Mouse (Mus musculus): ENCODE results near the gene Eomes. TPM values are rescaled to one million over a fixed set of nuclear protein-coding genes. Genes with fewer than 3 reads are reported as not detected.
A peak's percentile ranks its signal among the peaks of the same experiment; 100 is the strongest.

Gene Eomes
- polyA plus RNA-seq (2015; fragmentation: Nextera tagmentation; extraction: Ambion mirVana): 24.4 and 30.7 TPM in 2 replicates

DNA sequence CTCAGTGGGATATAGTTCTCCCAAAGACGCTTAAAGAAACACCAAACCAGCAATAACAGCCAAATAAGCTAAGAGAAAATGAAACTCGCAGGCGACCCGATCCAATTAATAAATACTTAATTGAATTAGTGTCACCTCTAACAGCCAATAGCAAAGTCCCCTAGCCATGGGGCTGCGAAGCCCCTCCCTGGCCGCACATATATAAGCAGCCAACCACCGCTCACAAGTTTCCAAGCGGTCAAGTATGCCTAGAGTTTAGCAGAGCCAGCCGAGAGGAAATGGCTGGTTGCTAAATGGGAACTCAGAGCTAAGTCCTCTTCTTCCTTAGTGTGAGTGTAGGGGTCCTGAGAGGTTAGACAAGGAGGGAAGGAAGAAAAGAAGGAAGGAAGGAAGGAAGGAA is at the start of gene Eomes:
Gene Eomes, plus strand, starts transcription at position 252 of the 400 bp plus-strand sequence.
- H3K9ac ChIP-seq: peak within 1 kb of the TSS; percentile 73
- peak; percentile 50; the same call in 1 of the 2 replicates for ATAC-seq
- WGBS: 2% methylated on average over 9 of the region's 9 CpGs

DNA sequence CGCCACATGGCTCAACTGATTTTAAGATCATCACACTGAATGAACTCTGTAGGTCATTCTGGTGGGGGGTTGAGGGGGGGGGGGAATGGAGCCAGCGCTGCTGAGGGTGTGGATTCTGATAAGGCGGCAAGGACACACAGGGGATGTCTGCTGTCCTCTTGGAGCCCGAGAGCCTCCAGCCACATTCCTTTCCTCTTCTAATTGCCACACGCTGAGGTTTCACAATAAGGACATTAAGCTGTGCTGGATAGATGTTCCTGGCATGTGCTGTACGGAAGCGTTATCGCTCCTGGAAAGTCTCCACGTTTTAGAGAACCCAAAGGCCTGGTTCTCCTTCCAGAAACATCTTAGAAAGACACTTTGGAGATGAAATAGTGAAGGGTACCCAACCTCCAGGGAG is 33.2 kb upstream of the Eomes start:
- peaks cover 9% of the 10 kb centered on the region; the same call in 1 of the 2 replicates for H3K4me1 ChIP-seq
- no peaks in the 10 kb centered on the region for H3K36me3 ChIP-seq (ENCODE audit: poor library complexity, severe bottlenecking)
- ATAC-seq: no peak
- H3K9ac ChIP-seq: no peak overlapping the region
- 22% methylated on average over 9 of the region's 9 CpGs for WGBS
- no peak overlapping the region for H3K27ac ChIP-seq
- H3K9me3 ChIP-seq (replicated peaks): no peaks in the 10 kb centered on the region
- 0 out of 2 replicates have a peak, but pooled peaks cover 5% of the 10 kb centered on the region for H3K27me3 ChIP-seq
- no peak overlapping the region for H3K4me3 ChIP-seq
- no peak overlapping the region for H3K4me2 ChIP-seq

More for the DNA sequence above, at the start of gene Eomes:
- Histone ChIP-seq H3K4me2 (peak within 1 kb of the TSS; percentile 68), H3K27ac (peak within 1 kb of the TSS; percentile 82), H3K9me3 (replicated peaks) (no peaks in the 10 kb centered on the region), H3K36me3 (ENCODE audit: poor library complexity, severe bottlenecking) (no peaks in the 10 kb centered on the region), H3K27me3 (peaks cover 83% of the 10 kb centered on the region), H3K4me3 (peak within 1 kb of the TSS; percentile 56), H3K4me1 (peaks cover 41% of the 10 kb centered on the region)

DNA sequence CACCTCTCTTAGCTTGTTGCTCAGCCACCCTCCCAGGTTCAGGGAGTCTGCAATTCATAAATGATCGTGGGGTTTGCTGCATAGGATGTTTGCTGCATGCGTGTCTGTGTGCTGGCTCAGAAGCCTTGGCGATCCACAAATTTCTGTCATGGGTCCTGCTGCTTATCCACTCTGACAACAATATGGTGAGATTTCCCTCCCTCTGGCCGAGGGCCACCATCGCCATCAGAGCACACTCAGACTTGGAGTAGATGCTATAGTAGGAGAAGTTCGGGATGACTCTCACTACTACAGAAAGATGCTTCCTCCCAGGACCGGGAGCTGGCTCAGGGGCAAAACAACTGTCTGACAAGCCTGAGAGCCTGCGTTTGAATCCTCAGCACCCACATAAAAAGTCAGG is 28.7 kb upstream of the Eomes start:
- Histone ChIP-seq H3K27me3 (0 out of 2 replicates have a peak, but pooled peaks cover 5% of the 10 kb centered on the region), H3K27ac (no peak overlapping the region), H3K4me1 (peaks cover 9% of the 10 kb centered on the region; the same call in 1 of the 2 replicates), H3K4me3 (no peak overlapping the region), H3K4me2 (no peak overlapping the region), H3K9me3 (replicated peaks) (no peaks in the 10 kb centered on the region), H3K9ac (no peak overlapping the region), H3K36me3 (ENCODE audit: poor library complexity, severe bottlenecking) (no peaks in the 10 kb centered on the region)
- ATAC-seq: no peak
- WGBS: 87% methylated on average over 8 of the region's 8 CpGs

DNA sequence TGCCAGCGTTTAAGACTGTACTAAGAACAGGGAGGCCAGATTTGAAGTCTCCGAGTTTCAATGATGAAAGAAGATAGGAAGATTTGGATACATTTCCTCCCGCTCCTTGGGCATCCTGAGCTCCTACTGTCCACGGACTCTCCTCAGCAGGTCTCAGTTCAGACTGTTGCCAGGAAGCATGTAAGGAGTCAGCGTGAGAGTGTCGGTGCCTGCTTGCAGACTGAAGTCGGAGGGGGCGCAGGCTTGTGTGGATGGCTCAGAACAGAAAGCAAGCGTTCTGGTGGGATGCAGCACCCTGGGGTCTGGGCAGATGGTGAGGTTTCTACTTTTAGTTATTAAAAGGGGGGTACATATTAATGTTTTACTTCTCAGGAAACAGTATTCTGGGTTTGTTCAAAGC is 24.6 kb upstream of the Eomes start:
- ATAC-seq: no peak
- H3K9me3 ChIP-seq (replicated peaks): no peaks in the 10 kb centered on the region
- no peak overlapping the region for H3K4me2 ChIP-seq
- no peak overlapping the region for H3K27ac ChIP-seq
- no peaks in the 10 kb centered on the region for H3K36me3 ChIP-seq (ENCODE audit: poor library complexity, severe bottlenecking)
- WGBS: 46% methylated on average over 9 of the region's 9 CpGs
- H3K4me1 ChIP-seq: peaks cover 5% of the 10 kb centered on the region; the same call in 1 of the 2 replicates
- no peak overlapping the region for H3K4me3 ChIP-seq
- H3K9ac ChIP-seq: no peak overlapping the region
- H3K27me3 ChIP-seq: no peaks in the 10 kb centered on the region

DNA sequence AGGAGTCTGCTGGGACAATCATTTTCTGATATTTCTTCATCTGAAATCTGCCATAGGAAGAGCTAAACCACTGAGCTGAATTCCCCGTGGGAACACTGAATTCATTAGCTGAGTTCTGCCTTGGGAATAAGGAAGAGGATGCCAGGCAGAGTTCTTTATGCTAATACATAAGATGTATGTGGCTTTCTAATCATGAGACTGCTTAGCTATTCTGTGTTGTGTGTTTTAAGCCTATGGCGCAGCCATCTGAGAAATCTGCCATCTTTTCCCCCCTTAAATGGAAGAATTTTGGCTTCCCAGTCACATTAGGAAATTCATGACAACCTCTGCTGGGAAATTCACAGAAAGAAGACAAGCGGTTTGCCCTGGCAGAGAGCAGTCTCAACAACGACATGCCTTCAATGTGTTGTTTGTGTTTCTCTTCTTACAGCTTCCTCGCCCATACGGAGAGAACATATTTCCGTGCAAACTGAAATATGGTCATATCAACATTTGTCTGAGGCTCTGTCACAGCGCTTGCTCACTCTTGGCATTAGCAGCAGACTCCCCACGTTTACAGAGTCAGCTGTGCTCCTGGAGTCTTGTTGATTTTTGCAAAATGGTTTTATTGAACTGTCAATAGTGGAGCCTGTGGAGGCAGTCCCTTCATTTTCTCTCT is 22.7 kb upstream of the Eomes start:
- no peak overlapping the region for H3K4me3 ChIP-seq
- no peak overlapping the region for H3K27ac ChIP-seq
- H3K27me3 ChIP-seq: no peaks in the 10 kb centered on the region
- peaks cover 5% of the 10 kb centered on the region; the same call in 1 of the 2 replicates for H3K4me1 ChIP-seq
- H3K9me3 ChIP-seq (replicated peaks): no peaks in the 10 kb centered on the region
- H3K36me3 ChIP-seq (ENCODE audit: poor library complexity, severe bottlenecking): no peaks in the 10 kb centered on the region
- ATAC-seq: peak; percentile 86; the same call in 1 of the 2 replicates
- H3K4me2 ChIP-seq: no peak overlapping the region
- 66% methylated on average over 9 of the region's 9 CpGs for WGBS
- H3K9ac ChIP-seq: no peak overlapping the region

DNA sequence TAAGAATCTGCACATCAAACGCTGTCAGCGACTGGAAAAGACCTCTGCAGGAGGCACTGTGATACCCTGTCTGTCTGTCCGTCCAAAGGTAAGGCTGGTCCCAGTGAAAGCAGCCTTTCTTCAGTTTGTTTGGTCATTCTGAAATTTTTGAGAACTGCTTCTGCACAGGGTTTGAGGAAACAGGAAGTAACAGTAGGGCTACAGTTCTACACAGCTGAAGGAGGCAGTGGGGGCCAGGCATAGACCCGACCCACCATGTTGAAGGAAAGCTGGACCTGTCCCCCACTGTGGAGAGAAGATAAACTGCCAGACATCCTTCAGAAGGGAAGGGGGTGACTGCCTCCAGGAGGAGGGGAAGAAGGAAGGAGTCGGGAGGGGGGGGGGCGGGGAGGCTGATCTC is 21.6 kb upstream of the Eomes start:
- Histone ChIP-seq H3K36me3 (ENCODE audit: poor library complexity, severe bottlenecking) (no peaks in the 10 kb centered on the region), H3K9me3 (replicated peaks) (no peaks in the 10 kb centered on the region), H3K27me3 (no peaks in the 10 kb centered on the region), H3K27ac (no peak overlapping the region), H3K9ac (no peak overlapping the region), H3K4me3 (no peak overlapping the region), H3K4me2 (no peak overlapping the region), H3K4me1 (peaks cover 5% of the 10 kb centered on the region; the same call in 1 of the 2 replicates)
- no peak for ATAC-seq
- WGBS: 54% methylated on average over 6 of the region's 6 CpGs

DNA sequence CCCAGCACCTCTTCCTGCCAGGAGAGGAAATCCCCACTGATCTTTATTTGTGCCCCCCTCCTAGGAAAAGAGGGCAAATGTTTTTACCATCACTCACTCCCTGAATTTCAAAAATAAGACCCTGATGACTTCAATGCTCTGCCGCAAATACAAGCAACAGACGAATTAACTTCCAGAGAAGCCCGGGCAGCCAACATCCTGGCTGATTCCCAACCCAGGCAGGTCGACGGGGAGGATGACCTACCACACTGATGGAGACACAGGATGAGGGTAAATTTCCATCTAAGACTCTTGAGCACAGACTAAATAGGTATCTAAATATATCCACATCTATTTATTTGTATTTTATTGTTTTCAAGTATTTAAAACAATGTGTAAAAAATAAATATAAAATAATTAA is 20.0 kb upstream of the Eomes start:
- no peak overlapping the region for H3K4me3 ChIP-seq

DNA sequence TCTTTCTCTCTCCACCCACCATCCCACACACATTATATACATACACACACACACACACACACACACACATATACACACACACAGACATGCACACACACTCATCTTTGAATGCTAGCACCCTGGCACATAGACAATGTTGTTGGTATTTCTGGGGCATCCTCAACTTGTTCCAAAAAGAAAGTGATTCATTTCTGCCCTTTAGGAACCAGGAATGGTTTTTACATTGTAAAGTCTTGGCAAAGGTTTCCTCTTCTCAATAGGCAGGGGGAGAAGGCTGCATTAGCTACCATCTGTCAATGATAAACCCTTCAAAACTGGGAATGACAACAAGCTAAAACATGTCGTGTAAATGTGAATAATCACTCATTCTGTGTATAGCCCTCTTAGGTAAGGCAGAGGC is 14.0 kb upstream of the Eomes start:
- ATAC-seq: no peak

More for the DNA sequence above, 20.0 kb upstream of the Eomes start:
- no peaks in the 10 kb centered on the region for H3K27me3 ChIP-seq
- no peaks in the 10 kb centered on the region for H3K36me3 ChIP-seq (ENCODE audit: poor library complexity, severe bottlenecking)
- no peaks in the 10 kb centered on the region for H3K9me3 ChIP-seq (replicated peaks)
- H3K9ac ChIP-seq: no peak overlapping the region
- H3K27ac ChIP-seq: no peak overlapping the region
- WGBS: 38% methylated on average over 5 of the region's 5 CpGs
- H3K4me1 ChIP-seq: peaks cover 5% of the 10 kb centered on the region; the same call in 1 of the 2 replicates
- ATAC-seq: no peak
- H3K4me2 ChIP-seq: no peak overlapping the region

DNA sequence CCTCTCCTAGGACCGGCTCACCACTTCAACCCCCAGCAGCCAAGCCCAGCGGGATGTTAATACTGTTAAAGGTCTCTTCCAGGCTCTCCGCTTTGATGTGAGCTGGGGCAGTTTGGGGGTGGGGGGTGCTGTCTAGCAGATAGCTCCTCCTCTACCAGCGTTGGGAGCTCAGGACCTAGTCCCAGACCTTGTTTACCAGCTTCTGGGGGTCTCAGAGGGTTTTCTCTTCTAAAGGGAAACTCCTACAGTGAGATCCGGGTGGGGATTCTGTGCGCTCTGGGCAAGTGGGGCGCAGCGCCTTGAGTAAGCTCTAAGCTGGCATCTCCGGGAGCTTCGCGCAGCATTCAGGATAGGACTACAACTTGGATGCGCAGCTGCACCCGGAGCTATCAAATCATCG is 9.7 kb upstream of the Eomes start:
- Histone ChIP-seq H3K9ac (no peak overlapping the region), H3K4me1 (peaks cover 14% of the 10 kb centered on the region), H3K27ac (no peak overlapping the region), H3K36me3 (ENCODE audit: poor library complexity, severe bottlenecking) (no peaks in the 10 kb centered on the region), H3K4me2 (peak overlapping the region; percentile 28), H3K27me3 (peaks cover 72% of the 10 kb centered on the region), H3K9me3 (replicated peaks) (no peaks in the 10 kb centered on the region), H3K4me3 (no peak overlapping the region)
- 3% methylated on average over 14 of the region's 14 CpGs for WGBS
- no peak for ATAC-seq

More for the DNA sequence above, 14.0 kb upstream of the Eomes start:
- H3K36me3 ChIP-seq (ENCODE audit: poor library complexity, severe bottlenecking): no peaks in the 10 kb centered on the region
- peaks cover 9% of the 10 kb centered on the region for H3K4me1 ChIP-seq
- peaks cover 31% of the 10 kb centered on the region for H3K27me3 ChIP-seq
- no peak overlapping the region for H3K27ac ChIP-seq
- no peak overlapping the region for H3K4me3 ChIP-seq
- H3K4me2 ChIP-seq: no peak overlapping the region
- 51% methylated on average over 1 of the region's 1 CpGs for WGBS
- no peaks in the 10 kb centered on the region for H3K9me3 ChIP-seq (replicated peaks)
- H3K9ac ChIP-seq: no peak overlapping the region

DNA sequence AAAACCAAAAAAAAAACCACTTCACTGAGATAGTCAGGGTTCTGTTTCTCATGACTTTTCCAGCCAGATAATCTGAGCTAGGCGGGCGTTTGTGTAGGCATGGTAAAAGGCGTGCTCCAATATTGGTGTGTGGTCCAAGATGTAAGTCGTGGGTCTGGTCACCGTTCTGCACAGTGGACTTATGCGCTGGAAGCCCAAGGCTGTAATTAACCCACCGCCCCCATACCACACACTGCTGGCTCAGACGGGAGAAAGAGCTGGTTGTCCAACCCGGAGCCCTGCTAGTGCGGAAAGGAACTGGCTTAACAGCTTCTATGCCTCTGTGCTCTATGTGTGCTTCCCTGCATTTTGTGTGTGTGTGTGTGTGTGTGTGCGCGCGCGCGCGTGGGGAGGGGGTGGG is 8.7 kb upstream of the Eomes start:
- peak overlapping the region; percentile 18 for H3K4me2 ChIP-seq
- peaks cover 73% of the 10 kb centered on the region for H3K27me3 ChIP-seq
- H3K4me3 ChIP-seq: no peak overlapping the region
- ATAC-seq: no peak
- H3K9ac ChIP-seq: no peak overlapping the region
- H3K36me3 ChIP-seq (ENCODE audit: poor library complexity, severe bottlenecking): no peaks in the 10 kb centered on the region
- 13% methylated on average over 16 of the region's 16 CpGs for WGBS
- H3K9me3 ChIP-seq (replicated peaks): no peaks in the 10 kb centered on the region
- peaks cover 14% of the 10 kb centered on the region for H3K4me1 ChIP-seq
- no peak overlapping the region for H3K27ac ChIP-seq

DNA sequence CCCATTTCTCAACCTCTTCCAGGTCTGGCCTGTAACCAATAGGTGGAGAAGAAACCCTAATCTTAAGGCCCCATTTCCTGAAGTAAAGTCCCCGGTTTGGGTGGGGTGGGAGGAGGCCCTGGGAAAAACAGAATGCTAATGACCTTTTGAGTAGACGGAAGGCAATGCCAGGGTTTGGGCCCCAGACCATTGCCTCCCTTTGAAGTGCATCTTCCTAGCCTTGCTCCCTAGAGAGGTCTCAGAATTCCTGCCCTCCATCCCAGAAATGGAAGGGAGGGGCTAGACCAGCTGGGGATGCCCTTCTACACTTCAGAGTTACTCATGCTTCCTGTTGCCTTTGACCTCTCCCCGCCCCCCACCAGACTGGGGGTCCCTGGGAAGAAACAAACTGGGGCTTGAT is 6.7 kb upstream of the Eomes start:
- no peak overlapping the region for H3K27ac ChIP-seq
- 26% methylated on average over 3 of the region's 3 CpGs for WGBS
- no peaks in the 10 kb centered on the region for H3K9me3 ChIP-seq (replicated peaks)
- no peak for ATAC-seq
- H3K4me2 ChIP-seq: no peak overlapping the region
- no peak overlapping the region for H3K4me3 ChIP-seq
- H3K27me3 ChIP-seq: peaks cover 85% of the 10 kb centered on the region
- peaks cover 23% of the 10 kb centered on the region for H3K4me1 ChIP-seq
- H3K9ac ChIP-seq: no peak overlapping the region
- no peaks in the 10 kb centered on the region for H3K36me3 ChIP-seq (ENCODE audit: poor library complexity, severe bottlenecking)

DNA sequence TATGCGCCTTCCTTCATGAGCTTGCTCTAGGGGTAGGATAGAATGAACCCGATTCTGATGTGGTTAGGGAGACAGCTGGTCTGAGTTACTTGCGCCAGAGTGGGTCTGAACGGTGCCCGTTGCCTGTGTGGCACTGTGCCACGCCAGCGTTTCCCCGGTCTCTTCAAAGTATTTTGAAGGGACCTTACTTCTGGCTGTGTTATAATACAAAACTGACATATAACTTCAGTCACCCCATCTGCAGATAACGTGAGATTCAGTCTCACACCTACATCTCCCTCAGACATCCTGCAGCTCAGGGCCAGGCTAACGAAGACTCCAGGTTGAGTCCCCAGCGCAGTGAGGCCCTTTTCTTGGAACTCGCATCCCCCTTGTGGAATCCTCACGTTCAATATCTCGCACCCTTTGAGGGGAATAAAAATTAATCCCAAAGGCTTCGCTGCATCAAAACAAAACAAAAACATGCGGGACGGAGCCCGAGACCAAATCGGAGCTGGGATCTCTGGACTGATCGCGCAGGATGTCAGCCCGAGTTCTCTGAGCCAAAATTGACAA is 1.7 kb upstream of the Eomes start:
- peaks cover 83% of the 10 kb centered on the region for H3K27me3 ChIP-seq
- H3K4me1 ChIP-seq: peaks cover 41% of the 10 kb centered on the region
- peak overlapping the region; percentile 57 for H3K9ac ChIP-seq
- H3K4me2 ChIP-seq: peak overlapping the region; percentile 68
- peak; percentile 69 for ATAC-seq
- H3K9me3 ChIP-seq (replicated peaks): no peaks in the 10 kb centered on the region
- H3K27ac ChIP-seq: peak overlapping the region; percentile 82
- H3K36me3 ChIP-seq (ENCODE audit: poor library complexity, severe bottlenecking): no peaks in the 10 kb centered on the region
- under 1% methylated on average over 22 of the region's 22 CpGs for WGBS
- peak overlapping the region; percentile 56 for H3K4me3 ChIP-seq
